ENCODE assay signal across 10 mouse cellular contexts in genomic region chr17:5085942-5086341, GRCm38 (mm10).
DNase-seq lines count a peak whose midpoint lies in the region; ATAC-seq lines count a peak whose summit lies in the region.
"Had no signal": no experiment of that assay in that cellular context is flagged by ENCODE, and none has a peak within 500 bp of the region (broad histone marks: within the 10 kb centered on the region; RNA-seq: fewer than 3 reads in every experiment).

No protein-coding gene starts in this region.

- no peaks in the 10 kb centered on the region for H3K27me3 ChIP-seq in kidney, embryonic 16.5 days (ENCODE audit: insufficient read depth, low read length)
- H3K27me3 ChIP-seq in neural tube, embryonic 14.5 days (ENCODE audit: control insufficient read depth, insufficient read depth, low read length): no peaks in the 10 kb centered on the region
- H3K27me3 ChIP-seq: limb, embryonic 12.5 days had no signal

- no peak overlapping the region for H3K9ac ChIP-seq in kidney, embryonic 16.5 days (replicated peaks; ENCODE audit: low read length)
- no peak overlapping the region for H3K9ac ChIP-seq in neural tube, embryonic 14.5 days (replicated peaks; ENCODE audit: low read depth, low read length)
- H3K9ac ChIP-seq: limb, embryonic 12.5 days had no signal

- WGBS in kidney, embryonic 16.5 days: 37% methylated on average over 5 of the region's 5 CpGs
- 52% methylated on average over 5 of the region's 5 CpGs for WGBS in neural tube, embryonic 14.5 days

- H3K4me3 ChIP-seq in kidney, embryonic 16.5 days (ENCODE audit: low read length): no peak overlapping the region
- no peak overlapping the region for H3K4me3 ChIP-seq in neural tube, embryonic 14.5 days (ENCODE audit: low read depth, low read length)
- H3K4me3 ChIP-seq: limb, embryonic 12.5 days had no signal

- no peak overlapping the region for H3K4me2 ChIP-seq in kidney, embryonic 16.5 days (replicated peaks; ENCODE audit: low read depth, low read length)
- H3K4me2 ChIP-seq in neural tube, embryonic 14.5 days (ENCODE audit: low read depth, low read length): no peak overlapping the region
- H3K4me2 ChIP-seq: limb, embryonic 12.5 days had no signal

- 0 out of 2 replicates have a peak, but pooled peaks have one; percentile 7 for ATAC-seq in kidney, embryonic 16.5 days (ENCODE audit: low FRiP score, low TSS enrichment)
- ATAC-seq in neural tube, embryonic 14.5 days (ENCODE audit: low read depth): peak; percentile 39

- no peak overlapping the region for H3K27ac ChIP-seq in kidney, embryonic 16.5 days (ENCODE audit: low read length)
- H3K27ac ChIP-seq in neural tube, embryonic 14.5 days (ENCODE audit: low read depth, low read length): 0 out of 2 replicates have a peak overlapping the region, but pooled peaks have one; percentile 12
- H3K27ac ChIP-seq: limb, embryonic 12.5 days had no signal

- H3K9me3 ChIP-seq in kidney, embryonic 16.5 days (ENCODE audit: low read length): no peaks in the 10 kb centered on the region
- no peaks in the 10 kb centered on the region for H3K9me3 ChIP-seq in neural tube, embryonic 14.5 days (ENCODE audit: control insufficient read depth, low read length)
- H3K9me3 ChIP-seq: limb, embryonic 12.5 days had no signal

- H3K36me3 ChIP-seq in kidney, embryonic 16.5 days (ENCODE audit: insufficient read depth, low read length): no peaks in the 10 kb centered on the region; the same call in 1 of the 2 replicates
- H3K36me3 ChIP-seq in neural tube, embryonic 14.5 days (ENCODE audit: control insufficient read depth, insufficient read depth, low read length): no peaks in the 10 kb centered on the region
- H3K36me3 ChIP-seq: limb, embryonic 12.5 days had no signal

- H3K4me1 ChIP-seq in kidney, embryonic 16.5 days (ENCODE audit: insufficient read depth, low read length): peaks cover 36% of the 10 kb centered on the region
- H3K4me1 ChIP-seq in neural tube, embryonic 14.5 days (ENCODE audit: control insufficient read depth, insufficient read depth, low read length): peaks cover 59% of the 10 kb centered on the region

- peak; percentile 39 for DNase-seq in adrenal gland, postnatal 14 days
- no peak for DNase-seq in adrenal gland, postnatal 4 days (ENCODE audit: low spot score in 2 of 2)
- no peak for DNase-seq in kidney, adult 18-20 months
- peak; percentile 45 for DNase-seq in heart, postnatal 4 days
- no peak for DNase-seq in thymus, postnatal 36 days
- no peak for DNase-seq in right cerebral cortex, adult 2 months (ENCODE audit: low spot score in 2 of 2)
- DNase-seq: lung, postnatal 36 days had no signal

Comparison
In these comparisons a context has a peak if more than half of its experiments do, and no peak if none do; other contexts are left out.
1. DNase-seq: peak in adrenal gland, postnatal 14 days (single experiment) and heart, postnatal 4 days (single experiment); none in adrenal gland, postnatal 4 days (0 of 2), kidney, adult 18-20 months (single experiment), thymus, postnatal 36 days (0 of 2) and right cerebral cortex, adult 2 months (0 of 2).